Mouse (Mus musculus): ENCODE results near the gene Cbarp. TPM values are rescaled to one million over a fixed set of nuclear protein-coding genes. Genes with fewer than 3 reads are reported as not detected.
"Not testable (repeated sequence)": the region's sequence is repeated elsewhere in the genome, so short reads cannot be mapped to it uniquely, and the experiment has no call there.

Gene Cbarp
- total and polyA plus RNA-seq, 3 experiments, result 5.5 to 74.4 (median 66.6) TPM

- peak; percentile 85 for DNase-seq (ENCODE audit: low spot score)
- no peak for ATAC-seq (ENCODE audit: extremely low read depth, insufficient number of reproducible peaks, low FRiP score, poor library complexity, severe bottlenecking)
- H3K4me1 ChIP-seq (ENCODE audit: insufficient read depth, low read depth, low read length), result peaks cover 74% of the 10 kb centered on the region
- H3K9me3 ChIP-seq (replicated peaks), result peaks cover 24% of the 10 kb centered on the region
- no peaks in the 10 kb centered on the region; the same call in 1 of the 2 replicates for H3K27me3 ChIP-seq (ENCODE audit: insufficient read depth, low read length)
- TF ChIP-seq TAL1 (conservative IDR thresholded peaks at IDR 0.05; ENCODE audit: low read depth, low read length) (no peak), CTCF (IDR thresholded peaks at IDR 0.05; ENCODE audit: low read depth, low read length) (no peak)
- H3K4me3 ChIP-seq (ENCODE audit: low read depth, low read length), result peak overlapping the region; percentile 85
- H3K36me3 ChIP-seq (replicated peaks), result peaks cover 40% of the 10 kb centered on the region
These were observed 27.5 kb upstream of the Cbarp start for GRCm38 (mm10) chr10:80168038-80168661.

DNA sequence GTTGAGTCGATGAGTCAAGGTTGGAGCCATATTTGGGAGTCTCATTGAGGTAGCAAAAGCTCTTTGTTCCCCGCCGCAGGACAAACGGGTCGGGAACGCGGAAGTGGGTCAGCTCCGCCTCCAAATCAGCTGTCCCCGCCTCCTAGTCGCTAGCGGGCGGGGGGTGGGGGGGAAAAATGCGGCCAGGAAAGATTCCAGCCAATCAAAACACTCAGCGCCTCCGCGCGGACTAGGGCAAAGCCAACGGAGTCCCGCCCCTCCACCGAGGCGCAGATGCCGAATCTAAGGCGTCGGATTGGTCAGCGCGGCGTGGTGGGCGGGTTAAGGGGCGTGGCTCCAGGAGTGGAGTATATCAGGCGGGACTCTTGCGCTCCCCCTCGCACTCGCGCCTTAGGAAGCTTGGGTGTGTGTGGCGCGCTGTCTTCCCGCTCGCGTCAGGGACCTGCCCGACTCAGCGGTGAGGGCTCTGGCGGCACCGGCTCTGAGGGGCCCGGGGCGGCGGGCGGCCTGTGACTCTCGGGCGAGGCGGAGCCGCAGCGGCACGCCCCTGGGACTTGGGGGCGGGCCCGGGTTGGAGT lies 26.9 kb upstream of the Cbarp start:
- Histone ChIP-seq H3K4me1 (ENCODE audit: insufficient read depth, low read depth, low read length) (peaks cover 80% of the 10 kb centered on the region), H3K27me3 (ENCODE audit: insufficient read depth, low read length) (no peaks in the 10 kb centered on the region; the same call in 1 of the 2 replicates), H3K36me3 (replicated peaks) (peaks cover 35% of the 10 kb centered on the region), H3K9me3 (replicated peaks) (peaks cover 24% of the 10 kb centered on the region), H3K4me3 (ENCODE audit: low read depth, low read length) (peak overlapping the region; percentile 85)
- TF ChIP-seq TAL1 (conservative IDR thresholded peaks at IDR 0.05; ENCODE audit: low read depth, low read length), result no peak
- TF ChIP-seq POLR2AphosphoS5 (IDR thresholded peaks at IDR 0.05; ENCODE audit: insufficient replicate concordance, low read depth, low read length), result peak; percentile 89
- ATAC-seq (ENCODE audit: extremely low read depth, insufficient number of reproducible peaks, low FRiP score, poor library complexity, severe bottlenecking), result peak; percentile 83
- peak; percentile 95 for DNase-seq (ENCODE audit: low spot score)

- peak overlapping the region; percentile 72; the same call in 1 of the 2 replicates for H3K4me3 ChIP-seq (ENCODE audit: low read depth, low read length)
- peaks cover 21% of the 10 kb centered on the region for H3K36me3 ChIP-seq (replicated peaks)
- peaks cover 11% of the 10 kb centered on the region for H3K9me3 ChIP-seq (replicated peaks)
- not testable (repeated sequence) for ATAC-seq (ENCODE audit: extremely low read depth, insufficient number of reproducible peaks, low FRiP score, poor library complexity, severe bottlenecking); DNase-seq (ENCODE audit: low spot score); H3K27me3 ChIP-seq (ENCODE audit: insufficient read depth, low read length)
- H3K4me1 ChIP-seq (ENCODE audit: insufficient read depth, low read depth, low read length), result peaks cover 84% of the 10 kb centered on the region
These were observed 25.5 kb upstream of the Cbarp start for GRCm38 (mm10) chr10:80166136-80166535.

DNA sequence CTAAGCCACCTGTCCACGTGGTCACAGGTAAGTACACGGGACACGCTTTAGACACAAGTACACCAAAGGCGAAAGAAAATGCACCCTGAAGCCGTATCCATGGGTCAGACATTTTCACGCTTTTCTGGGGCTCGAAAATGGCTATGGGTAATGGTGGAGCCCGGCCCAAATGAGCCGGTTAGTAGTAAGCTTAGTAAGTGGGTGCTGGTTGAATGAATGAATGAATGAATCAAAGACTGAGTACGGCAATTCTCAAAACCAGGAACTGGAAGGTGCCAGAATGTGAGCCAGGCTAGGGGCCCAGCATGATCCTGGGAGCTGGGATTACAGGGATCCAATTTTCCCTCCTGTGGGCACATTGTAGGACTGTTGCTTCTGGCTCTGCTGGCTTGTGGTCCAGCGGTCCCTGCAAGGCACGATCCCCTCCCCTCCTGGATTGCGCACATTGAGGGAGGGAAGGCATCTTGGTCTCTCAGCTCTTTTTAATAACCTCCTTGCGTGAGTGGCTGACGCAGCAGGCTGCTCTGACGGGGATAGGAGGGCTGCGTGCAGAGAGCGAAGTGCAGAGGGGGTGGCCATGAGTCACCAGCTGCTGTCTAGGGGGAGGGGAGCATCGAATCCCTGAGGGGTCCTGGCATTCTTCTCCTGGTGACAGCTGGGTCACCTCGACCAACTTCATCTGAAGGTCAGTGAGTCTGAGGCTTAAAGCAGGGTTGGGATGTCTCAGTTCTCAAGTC lies 24.9 kb upstream of the Cbarp start, which contains the start of gene Cirbp:
TSS of gene Cirbp (plus strand) at position 594 of the 737 bp plus-strand sequence.
- Histone ChIP-seq H3K36me3 (replicated peaks) (peaks cover 15% of the 10 kb centered on the region), H3K9me3 (replicated peaks) (peaks cover 7% of the 10 kb centered on the region), H3K27me3 (ENCODE audit: insufficient read depth, low read length) (no peaks in the 10 kb centered on the region; the same call in 1 of the 2 replicates), H3K4me1 (ENCODE audit: insufficient read depth, low read depth, low read length) (peaks cover 86% of the 10 kb centered on the region), H3K4me3 (ENCODE audit: low read depth, low read length) (peak within 1 kb of the TSS; percentile 72)
- no peak for DNase-seq (ENCODE audit: low spot score)
- no peak for ATAC-seq (ENCODE audit: extremely low read depth, insufficient number of reproducible peaks, low FRiP score, poor library complexity, severe bottlenecking)
- TF ChIP-seq TAL1 (conservative IDR thresholded peaks at IDR 0.05; ENCODE audit: low read depth, low read length) (no peak), POLR2AphosphoS5 (IDR thresholded peaks at IDR 0.05; ENCODE audit: insufficient replicate concordance, low read depth, low read length) (no peak), GATA2 (IDR thresholded peaks at IDR 0.05; ENCODE audit: borderline replicate concordance, low read depth, low read length) (no peak), GATA1 (IDR thresholded peaks at IDR 0.05; ENCODE audit: borderline replicate concordance, low read length) (no peak)

DNA sequence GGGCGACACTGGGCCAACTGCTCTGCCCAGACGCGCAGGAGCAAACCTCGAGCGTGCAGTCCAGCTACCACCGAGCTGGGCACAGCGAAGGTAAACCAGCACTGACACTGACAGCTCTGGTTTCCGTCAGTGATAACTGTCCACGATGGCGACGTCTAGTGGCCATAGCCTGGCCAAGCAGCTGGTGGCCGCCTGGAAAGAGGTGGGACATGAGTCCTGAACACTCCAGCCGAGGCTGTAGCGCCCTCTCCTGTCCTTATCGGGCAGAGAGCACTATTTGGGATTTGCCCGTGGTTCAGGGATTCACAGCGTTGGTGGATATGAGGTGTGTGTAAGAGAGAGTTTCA lies 24.3 kb upstream of the Cbarp start:
- H3K36me3 ChIP-seq (replicated peaks), result peaks cover 9% of the 10 kb centered on the region
- ATAC-seq (ENCODE audit: extremely low read depth, insufficient number of reproducible peaks, low FRiP score, poor library complexity, severe bottlenecking), result peak; percentile 29
- H3K4me3 ChIP-seq (ENCODE audit: low read depth, low read length), result peak overlapping the region; percentile 72
- DNase-seq (ENCODE audit: low spot score), result peak; percentile 63
- H3K4me1 ChIP-seq (ENCODE audit: insufficient read depth, low read depth, low read length), result peaks cover 86% of the 10 kb centered on the region
- H3K9me3 ChIP-seq (replicated peaks), result 0 out of 2 replicates have a peak, but pooled peaks cover under 1% of the 10 kb centered on the region
- no peak for TF ChIP-seq GATA1 (IDR thresholded peaks at IDR 0.05; ENCODE audit: borderline replicate concordance, low read length)
- TF ChIP-seq CTCF (IDR thresholded peaks at IDR 0.05; ENCODE audit: low read depth, low read length), result peak; percentile 100
- TF ChIP-seq POLR2AphosphoS5 (IDR thresholded peaks at IDR 0.05; ENCODE audit: insufficient replicate concordance, low read depth, low read length), result no peak
- H3K27me3 ChIP-seq (ENCODE audit: insufficient read depth, low read length), result no peaks in the 10 kb centered on the region; the same call in 1 of the 2 replicates

- peak overlapping the region; percentile 72 for H3K4me3 ChIP-seq (ENCODE audit: low read depth, low read length)
- no peaks in the 10 kb centered on the region for H3K9me3 ChIP-seq (replicated peaks)
- H3K36me3 ChIP-seq (replicated peaks), result peaks cover 3% of the 10 kb centered on the region
- H3K27me3 ChIP-seq (ENCODE audit: insufficient read depth, low read length), result no peaks in the 10 kb centered on the region; the same call in 1 of the 2 replicates
- H3K4me1 ChIP-seq (ENCODE audit: insufficient read depth, low read depth, low read length), result peaks cover 84% of the 10 kb centered on the region
- no peak for TF ChIP-seq CTCF (IDR thresholded peaks at IDR 0.05; ENCODE audit: low read depth, low read length)
- no peak for TF ChIP-seq GATA1 (IDR thresholded peaks at IDR 0.05; ENCODE audit: borderline replicate concordance, low read length)
- TF ChIP-seq TAL1 (conservative IDR thresholded peaks at IDR 0.05; ENCODE audit: low read depth, low read length), result no peak
- TF ChIP-seq POLR2AphosphoS5 (IDR thresholded peaks at IDR 0.05; ENCODE audit: insufficient replicate concordance, low read depth, low read length), result no peak
- TF ChIP-seq GATA2 (IDR thresholded peaks at IDR 0.05; ENCODE audit: borderline replicate concordance, low read depth, low read length), result no peak
- no peak for ATAC-seq (ENCODE audit: extremely low read depth, insufficient number of reproducible peaks, low FRiP score, poor library complexity, severe bottlenecking)
- no peak for DNase-seq (ENCODE audit: low spot score)
These were observed 23.7 kb upstream of the Cbarp start for GRCm38 (mm10) chr10:80164161-80164997.

Data from G1E (cell line).